ENCODE assay signal across 9 mouse cellular contexts in genomic region chr13:96131911-96132310, GRCm38 (mm10). TPM values are rescaled to one million over a fixed set of nuclear protein-coding genes. Genes with fewer than 3 reads are reported as not detected.
DNase-seq lines count a peak whose midpoint lies in the region; ATAC-seq and TF ChIP-seq lines count a peak whose summit lies in the region.
"Had no signal": no experiment of that assay in that cellular context is flagged by ENCODE, and none has a peak within 500 bp of the region (broad histone marks: within the 10 kb centered on the region; RNA-seq: fewer than 3 reads in every experiment).

No protein-coding gene starts in this region.

- peak; percentile 14 for DNase-seq in embryo, embryonic 10.5 days (ENCODE audit: low spot score)
- DNase-seq in embryo, embryonic 11 days, result no peak
- no peak for DNase-seq in lung, postnatal 0 days (ENCODE audit: low spot score)
- no peak for DNase-seq in lung, adult 2 months
- no peak for DNase-seq in MN1 (ENCODE audit: low spot score)

- no peaks in the 10 kb centered on the region for H3K36me3 ChIP-seq in lung, postnatal 0 days (ENCODE audit: insufficient read depth, low read length)
- no peaks in the 10 kb centered on the region for H3K36me3 ChIP-seq in intestine, postnatal 0 days (ENCODE audit: control insufficient read depth, insufficient read depth)

- no peak for ATAC-seq in lung, postnatal 0 days
- ATAC-seq in intestine, postnatal 0 days, result no peak
- no peak for ATAC-seq in megakaryocyte, adult 5-6 weeks (ENCODE audit: poor library complexity, severe bottlenecking)

- H3K27ac ChIP-seq in lung, postnatal 0 days (ENCODE audit: low read length), result no peak overlapping the region
- H3K27ac ChIP-seq in intestine, postnatal 0 days (ENCODE audit: low read depth, low read length), result no peak overlapping the region
- peak overlapping the region; percentile 63; the same call in 1 of the 2 replicates for H3K27ac ChIP-seq in olfactory bulb, adult 2 months (ENCODE audit: insufficient read depth, low read depth, low read length)

- no peak for TF ChIP-seq EP300 in lung, postnatal 0 days (IDR thresholded peaks at IDR 0.05)

- TF ChIP-seq CTCF in lung, postnatal 0 days (IDR thresholded peaks at IDR 0.05), result no peak
- TF ChIP-seq CTCF in lung, adult 2 months (IDR thresholded peaks at IDR 0.05; ENCODE audit: insufficient read depth, low read length), result no peak
- no peak for TF ChIP-seq CTCF in intestine, postnatal 0 days (IDR thresholded peaks at IDR 0.05; ENCODE audit: low read depth)
- no peak for TF ChIP-seq CTCF in olfactory bulb, adult 2 months (IDR thresholded peaks at IDR 0.05; ENCODE audit: insufficient read depth, low read depth, low read length)

- no peak overlapping the region for H3K9ac ChIP-seq in lung, postnatal 0 days (replicated peaks; ENCODE audit: low read depth)
- H3K9ac ChIP-seq in intestine, postnatal 0 days (ENCODE audit: low read depth, low read length), result no peak overlapping the region

- H3K9me3 ChIP-seq in lung, postnatal 0 days (ENCODE audit: low read length), result no peaks in the 10 kb centered on the region
- no peaks in the 10 kb centered on the region for H3K9me3 ChIP-seq in intestine, postnatal 0 days (ENCODE audit: control insufficient read depth)

- peaks cover 43% of the 10 kb centered on the region; the same call in 1 of the 2 replicates for H3K27me3 ChIP-seq in lung, postnatal 0 days (replicated peaks; ENCODE audit: insufficient read depth, low read length)
- peaks cover 66% of the 10 kb centered on the region for H3K27me3 ChIP-seq in intestine, postnatal 0 days (replicated peaks; ENCODE audit: control insufficient read depth, insufficient read depth, low read length)

- WGBS in lung, postnatal 0 days, result 0% methylated on average over 16 of the region's 19 CpGs
- WGBS in lung, adult 2 months, result under 1% methylated on average over 19 of the region's 19 CpGs
- WGBS in intestine, postnatal 0 days, result 1% methylated on average over 19 of the region's 19 CpGs
- 1% methylated on average over 19 of the region's 19 CpGs for WGBS in olfactory bulb, adult 2 months

- peak overlapping the region; percentile 58 for H3K4me2 ChIP-seq in lung, postnatal 0 days (replicated peaks; ENCODE audit: low read depth, low read length)
- H3K4me2 ChIP-seq in intestine, postnatal 0 days (replicated peaks; ENCODE audit: low read depth), result peak overlapping the region; percentile 66

- TF ChIP-seq POLR2A in lung, adult 2 months (IDR thresholded peaks at IDR 0.05; ENCODE audit: borderline replicate concordance, extremely low read depth, low read depth, low read length), result no peak
- TF ChIP-seq POLR2A in olfactory bulb, adult 2 months (IDR thresholded peaks at IDR 0.05; ENCODE audit: insufficient read depth, low read depth, low read length), result 0 out of 2 replicates have a peak, but pooled peaks have one; percentile 6

- H3K4me3 ChIP-seq in lung, postnatal 0 days (ENCODE audit: low read depth, low read length), result peak overlapping the region; percentile 33
- H3K4me3 ChIP-seq in lung, adult 2 months (replicated peaks; ENCODE audit: extremely low read depth, low read depth, low read length), result no peak overlapping the region
- H3K4me3 ChIP-seq in intestine, postnatal 0 days (ENCODE audit: low read depth, low read length), result peak overlapping the region; percentile 33
- H3K4me3 ChIP-seq in olfactory bulb, adult 2 months (ENCODE audit: insufficient read depth, low read depth, low read length), result peak overlapping the region; percentile 52

- H3K4me1 ChIP-seq in lung, postnatal 0 days (ENCODE audit: insufficient read depth, low read depth, low read length), result no peaks in the 10 kb centered on the region
- no peaks in the 10 kb centered on the region for H3K4me1 ChIP-seq in lung, adult 2 months (ENCODE audit: control insufficient read depth, insufficient read depth, low read length)
- H3K4me1 ChIP-seq in intestine, postnatal 0 days (replicated peaks; ENCODE audit: control insufficient read depth, insufficient read depth, low read length), result no peaks in the 10 kb centered on the region
- peaks cover 3% of the 10 kb centered on the region for H3K4me1 ChIP-seq in olfactory bulb, adult 2 months (ENCODE audit: control insufficient read depth, insufficient read depth, low read length)

RNA-seq across cellular contexts. Expression of gene Sv2c, which starts 0.5 kb away (rescaled TPM):
- polyA plus RNA-seq in lung, postnatal 0 days (2015; fragmentation: Nextera tagmentation; extraction: Ambion mirVana), result 0.27 and 0.30 TPM in 2 replicates
- polyA plus RNA-seq in lung, adult 2 months (2012; rRNA removed), result 0.18 and 0.36 TPM in 2 replicates
- 1.3 and 1.6 TPM in 2 replicates for polyA plus RNA-seq in intestine, postnatal 0 days (2015; fragmentation: Nextera tagmentation; extraction: Ambion mirVana)
- polyA plus RNA-seq in olfactory bulb, adult 2 months (2012; ENCODE audit: insufficient read depth, insufficient read length, low replicate concordance, missing spikeins), result not detected in 2 replicates
- 0.05 TPM in 1 of 2 replicates, not detected in the other for total RNA-seq in megakaryocyte, adult 5-6 weeks (2015)
- not detected in 2 replicates for total RNA-seq in megakaryocyte, adult 5-6 weeks (2017)

RNA-seq across cellular contexts. Expression of gene Gm17190, which starts 50.1 kb away (rescaled TPM):
- not detected in 2 replicates for polyA plus RNA-seq in lung, postnatal 0 days (2015; fragmentation: Nextera tagmentation; extraction: Ambion mirVana)
- polyA plus RNA-seq in lung, adult 2 months (2012; rRNA removed), result not detected in 2 replicates
- polyA plus RNA-seq in intestine, postnatal 0 days (2015; fragmentation: Nextera tagmentation; extraction: Ambion mirVana), result not detected in 2 replicates
- not detected in 2 replicates for polyA plus RNA-seq in olfactory bulb, adult 2 months (2012; ENCODE audit: insufficient read depth, insufficient read length, low replicate concordance, missing spikeins)
- total RNA-seq in megakaryocyte, adult 5-6 weeks (2015), result not detected in 2 replicates
- total RNA-seq in megakaryocyte, adult 5-6 weeks (2017), result not detected in 2 replicates
- total RNA-seq: hematopoietic stem cell, adult 5-6 weeks had no signal

RNA-seq across cellular contexts. Expression of gene Gm20075, which starts 50.7 kb away (rescaled TPM):
- 8.7 and 15.2 TPM in 2 replicates for polyA plus RNA-seq in lung, postnatal 0 days (2015; fragmentation: Nextera tagmentation; extraction: Ambion mirVana)
- polyA plus RNA-seq in lung, adult 2 months (2012; rRNA removed), result 0.07 and 0.78 TPM in 2 replicates
- polyA plus RNA-seq in intestine, postnatal 0 days (2015; fragmentation: Nextera tagmentation; extraction: Ambion mirVana), result 11.9 and 13.0 TPM in 2 replicates
- polyA plus RNA-seq in olfactory bulb, adult 2 months (2012; ENCODE audit: insufficient read depth, insufficient read length, low replicate concordance, missing spikeins), result not detected in 2 replicates
- total RNA-seq in megakaryocyte, adult 5-6 weeks (2015), result 3.5 and 3.8 TPM in 2 replicates
- total RNA-seq in megakaryocyte, adult 5-6 weeks (2017), result 8.9 and 11.7 TPM in 2 replicates
